Mouse (Mus musculus): ENCODE results near the gene Slc50a1. TPM values are rescaled to one million over a fixed set of nuclear protein-coding genes. Genes with fewer than 3 reads are reported as not detected.

Gene Slc50a1
- polyA plus RNA-seq (2012; ENCODE audit: insufficient read depth, insufficient read length, low replicate concordance, missing spikeins): not detected in 2 replicates

- H3K4me1 ChIP-seq (ENCODE audit: control insufficient read depth, insufficient read depth, low read length): peaks cover 24% of the 10 kb centered on the region
- TF ChIP-seq CTCF (IDR thresholded peaks at IDR 0.05; ENCODE audit: insufficient read depth, low read depth, low read length): no peak
- TF ChIP-seq POLR2A (IDR thresholded peaks at IDR 0.05; ENCODE audit: insufficient read depth, low read depth, low read length): peak; percentile 84
- peak within 1 kb of the TSS; percentile 72 for H3K4me3 ChIP-seq (ENCODE audit: insufficient read depth, low read depth, low read length)
- WGBS: 1% methylated on average over 39 of the region's 39 CpGs
- H3K27ac ChIP-seq (ENCODE audit: insufficient read depth, low read depth, low read length): peak within 1 kb of the TSS; percentile 49
Measured at GRCm38 (mm10) chr3:89270051-89270755, at the start of gene Slc50a1. Slc50a1 (minus strand) TSS chr3:89270570.

- Histone ChIP-seq H3K4me3 (ENCODE audit: insufficient read depth, low read depth, low read length) (peak overlapping the region; percentile 58), H3K27ac (ENCODE audit: insufficient read depth, low read depth, low read length) (0 out of 2 replicates have a peak overlapping the region, but pooled peaks have one; percentile 36), H3K4me1 (ENCODE audit: control insufficient read depth, insufficient read depth, low read length) (peaks cover 69% of the 10 kb centered on the region)
- 2% methylated on average over 58 of the region's 58 CpGs for WGBS
- no peak for TF ChIP-seq POLR2A (IDR thresholded peaks at IDR 0.05; ENCODE audit: insufficient read depth, low read depth, low read length)
- no peak for TF ChIP-seq CTCF (IDR thresholded peaks at IDR 0.05; ENCODE audit: insufficient read depth, low read depth, low read length)
Measured at GRCm38 (mm10) chr3:89319591-89320350, 49.4 kb upstream of the Slc50a1 start.

GRCm38 (mm10) chr3:89318971-89319590 is 48.7 kb upstream of the Slc50a1 start:
- WGBS: 18% methylated on average over 21 of the region's 21 CpGs
- Histone ChIP-seq H3K4me1 (ENCODE audit: control insufficient read depth, insufficient read depth, low read length) (peaks cover 70% of the 10 kb centered on the region), H3K4me3 (ENCODE audit: insufficient read depth, low read depth, low read length) (peak overlapping the region; percentile 58), H3K27ac (ENCODE audit: insufficient read depth, low read depth, low read length) (no peak overlapping the region)
- no peak for TF ChIP-seq POLR2A (IDR thresholded peaks at IDR 0.05; ENCODE audit: insufficient read depth, low read depth, low read length)
- no peak for TF ChIP-seq CTCF (IDR thresholded peaks at IDR 0.05; ENCODE audit: insufficient read depth, low read depth, low read length)

- WGBS: 76% methylated on average over 8 of the region's 8 CpGs
- Histone ChIP-seq H3K4me1 (ENCODE audit: control insufficient read depth, insufficient read depth, low read length) (peaks cover 70% of the 10 kb centered on the region), H3K4me3 (ENCODE audit: insufficient read depth, low read depth, low read length) (no peak overlapping the region), H3K27ac (ENCODE audit: insufficient read depth, low read depth, low read length) (no peak overlapping the region; the same call in 1 of the 2 replicates)
- no peak for TF ChIP-seq POLR2A (IDR thresholded peaks at IDR 0.05; ENCODE audit: insufficient read depth, low read depth, low read length)
Measured at GRCm38 (mm10) chr3:89318316-89318715, 47.9 kb upstream of the Slc50a1 start.

GRCm38 (mm10) chr3:89317246-89317645 is 46.9 kb upstream of the Slc50a1 start:
- WGBS: 23% methylated on average over 6 of the region's 6 CpGs
- peak overlapping the region; percentile 63 for H3K27ac ChIP-seq (ENCODE audit: insufficient read depth, low read depth, low read length)
- TF ChIP-seq CTCF (IDR thresholded peaks at IDR 0.05; ENCODE audit: insufficient read depth, low read depth, low read length) (no peak), POLR2A (IDR thresholded peaks at IDR 0.05; ENCODE audit: insufficient read depth, low read depth, low read length) (no peak)

GRCm38 (mm10) chr3:89316833-89317232 is 46.5 kb upstream of the Slc50a1 start:
- no peak for TF ChIP-seq POLR2A (IDR thresholded peaks at IDR 0.05; ENCODE audit: insufficient read depth, low read depth, low read length)
- peak; percentile 77 for TF ChIP-seq CTCF (IDR thresholded peaks at IDR 0.05; ENCODE audit: insufficient read depth, low read depth, low read length)
- Histone ChIP-seq H3K4me1 (ENCODE audit: control insufficient read depth, insufficient read depth, low read length) (peaks cover 65% of the 10 kb centered on the region), H3K4me3 (ENCODE audit: insufficient read depth, low read depth, low read length) (0 out of 2 replicates have a peak overlapping the region, but pooled peaks have one; percentile 12), H3K27ac (ENCODE audit: insufficient read depth, low read depth, low read length) (peak overlapping the region; percentile 63)
- WGBS: 0% methylated on average over 4 of the region's 4 CpGs

More at GRCm38 (mm10) chr3:89317246-89317645, 46.9 kb upstream of the Slc50a1 start:
- Histone ChIP-seq H3K4me3 (ENCODE audit: insufficient read depth, low read depth, low read length) (0 out of 2 replicates have a peak overlapping the region, but pooled peaks have one; percentile 12), H3K4me1 (ENCODE audit: control insufficient read depth, insufficient read depth, low read length) (peaks cover 68% of the 10 kb centered on the region)

- TF ChIP-seq CTCF (IDR thresholded peaks at IDR 0.05; ENCODE audit: insufficient read depth, low read depth, low read length) (0 out of 2 replicates have a peak, but pooled peaks have one; percentile 3), POLR2A (IDR thresholded peaks at IDR 0.05; ENCODE audit: insufficient read depth, low read depth, low read length) (no peak)
- WGBS: 15% methylated on average over 40 of the region's 40 CpGs
Measured at GRCm38 (mm10) chr3:89315930-89316831, 45.8 kb upstream of the Slc50a1 start.

More at GRCm38 (mm10) chr3:89315930-89316831, 45.8 kb upstream of the Slc50a1 start:
- H3K4me3 ChIP-seq (ENCODE audit: insufficient read depth, low read depth, low read length): no peak overlapping the region
- no peak overlapping the region for H3K27ac ChIP-seq (ENCODE audit: insufficient read depth, low read depth, low read length)
- peaks cover 61% of the 10 kb centered on the region for H3K4me1 ChIP-seq (ENCODE audit: control insufficient read depth, insufficient read depth, low read length)
